Mouse (Mus musculus) A20 (cell line): ENCODE data around the gene Pkig.
A peak's percentile ranks its signal among the peaks of the same experiment; 100 is the strongest.

Experiments
- DNase-seq: peaks from one replicate; pipeline ENCODE4 v3.0.0-alpha.2; 2011; ENCODE audit warnings: low read depth, low spot score

Gene Pkig

GRCm38 (mm10) chr2:163710000-163710399, 51.8 kb downstream of the Pkig start:
- no peak for DNase-seq

- no peak for DNase-seq
Observed at GRCm38 (mm10) chr2:163710606-163711159, 52.5 kb downstream of the Pkig start.

- no peak for DNase-seq
Observed at GRCm38 (mm10) chr2:163711368-163711868, 53.2 kb downstream of the Pkig start.

- no peak for DNase-seq
Observed at GRCm38 (mm10) chr2:163712473-163712872, 54.3 kb downstream of the Pkig start.

GRCm38 (mm10) chr2:163712874-163713273, 54.7 kb downstream of the Pkig start:
- no peak for DNase-seq

GRCm38 (mm10) chr2:163713340-163713739, 55.2 kb downstream of the Pkig start:
- no peak for DNase-seq

GRCm38 (mm10) chr2:163716448-163716847, 58.3 kb downstream of the Pkig start:
- DNase-seq = no peak

GRCm38 (mm10) chr2:163716853-163717252, 58.7 kb downstream of the Pkig start:
- no peak for DNase-seq

- DNase-seq = no peak
Observed at GRCm38 (mm10) chr2:163718526-163718925, 60.3 kb downstream of the Pkig start.

- peak; percentile 85 for DNase-seq
Observed at GRCm38 (mm10) chr2:163718951-163719603, 60.9 kb downstream of the Pkig start.

- no peak for DNase-seq
Observed at GRCm38 (mm10) chr2:163719616-163720015, 61.4 kb downstream of the Pkig start.

GRCm38 (mm10) chr2:163722550-163722949, 64.4 kb downstream of the Pkig start:
- DNase-seq = no peak

- no peak for DNase-seq
Observed at GRCm38 (mm10) chr2:163726766-163727393, 68.7 kb downstream of the Pkig start.

GRCm38 (mm10) chr2:163728300-163728699, 70.1 kb downstream of the Pkig start:
- no peak for DNase-seq

- no peak for DNase-seq
Observed at GRCm38 (mm10) chr2:163732021-163732420, 73.8 kb downstream of the Pkig start.

GRCm38 (mm10) chr2:163735163-163735562, 77.0 kb downstream of the Pkig start:
- no peak for DNase-seq

- no peak for DNase-seq
Observed at GRCm38 (mm10) chr2:163735980-163736379, 77.8 kb downstream of the Pkig start.

GRCm38 (mm10) chr2:163742656-163743055, 84.5 kb downstream of the Pkig start:
- no peak for DNase-seq

- DNase-seq = no peak
Observed at GRCm38 (mm10) chr2:163743357-163743756, 85.2 kb downstream of the Pkig start.

GRCm38 (mm10) chr2:163744801-163745570, 86.8 kb downstream of the Pkig start:
- peak; percentile 75 for DNase-seq

- peak; percentile 67 for DNase-seq
Observed at GRCm38 (mm10) chr2:163749647-163750611, 91.7 kb downstream of the Pkig start, which contains the start of gene Ada. Ada (minus strand) TSS chr2:163750239.
